Mouse (Mus musculus): ENCODE measurements around the gene Mgat3. TPM values are rescaled to one million over a fixed set of nuclear protein-coding genes. Genes with fewer than 3 reads are reported as not detected.

The Mgat3 gene
- total and polyA plus RNA-seq, 2 experiments: 0.09 to 0.16 TPM

- no peaks in the 10 kb centered on the region for H3K27me3 ChIP-seq (ENCODE audit: control insufficient read depth, insufficient read depth, low read length)
- peak overlapping the region; percentile 96 for H3K27ac ChIP-seq (replicated peaks; ENCODE audit: insufficient read depth, low read depth, low read length)
- DNase-seq (ENCODE audit: extremely low read depth, low read depth, low spot score): no peak
- H3K9ac ChIP-seq (ENCODE audit: low read depth, low read length): peak overlapping the region; percentile 98
- TF ChIP-seq POLR2A (IDR thresholded peaks at IDR 0.05; ENCODE audit: extremely low read depth, insufficient read depth, low read length): no peak
- no peak for TF ChIP-seq CTCF (IDR thresholded peaks at IDR 0.05; ENCODE audit: low read depth, low read length)
- H3K79me2 ChIP-seq (ENCODE audit: control insufficient read depth, insufficient read depth, low read length): peaks cover 12% of the 10 kb centered on the region; the same call in 1 of the 2 replicates
- peaks cover 19% of the 10 kb centered on the region for H3K36me3 ChIP-seq (ENCODE audit: control insufficient read depth, insufficient read depth, low read length)
- peak overlapping the region; percentile 85 for H3K4me3 ChIP-seq (ENCODE audit: insufficient read depth, low read depth, low read length)
- WGBS: under 1% methylated on average over 16 of the region's 16 CpGs
- H3K4me1 ChIP-seq (ENCODE audit: control insufficient read depth, insufficient read depth, low read length): peaks cover 17% of the 10 kb centered on the region
These were observed 82.7 kb downstream of the Mgat3 start for GRCm38 (mm10) chr15:80256242-80256641.

- 25% methylated on average over 12 of the region's 12 CpGs for WGBS
- TF ChIP-seq POLR2A (IDR thresholded peaks at IDR 0.05; ENCODE audit: extremely low read depth, insufficient read depth, low read length) (no peak), CTCF (IDR thresholded peaks at IDR 0.05; ENCODE audit: low read depth, low read length) (no peak)
- Histone ChIP-seq H3K27me3 (ENCODE audit: control insufficient read depth, insufficient read depth, low read length) (no peaks in the 10 kb centered on the region), H3K36me3 (ENCODE audit: control insufficient read depth, insufficient read depth, low read length) (peaks cover 18% of the 10 kb centered on the region), H3K79me2 (ENCODE audit: control insufficient read depth, insufficient read depth, low read length) (peaks cover 12% of the 10 kb centered on the region; the same call in 1 of the 2 replicates), H3K4me3 (ENCODE audit: insufficient read depth, low read depth, low read length) (peak overlapping the region; percentile 85), H3K9ac (ENCODE audit: low read depth, low read length) (peak overlapping the region; percentile 98), H3K27ac (replicated peaks; ENCODE audit: insufficient read depth, low read depth, low read length) (peak overlapping the region; percentile 96), H3K4me1 (ENCODE audit: control insufficient read depth, insufficient read depth, low read length) (peaks cover 15% of the 10 kb centered on the region)
- DNase-seq (ENCODE audit: extremely low read depth, low read depth, low spot score): no peak
These were observed 83.4 kb downstream of the Mgat3 start for GRCm38 (mm10) chr15:80256656-80257601.

GRCm38 (mm10) chr15:80257602-80258239 lies 84.2 kb downstream of the Mgat3 start:
- peak overlapping the region; percentile 31 for H3K27ac ChIP-seq (replicated peaks; ENCODE audit: insufficient read depth, low read depth, low read length)
- H3K36me3 ChIP-seq (ENCODE audit: control insufficient read depth, insufficient read depth, low read length): peaks cover 18% of the 10 kb centered on the region
- peaks cover 15% of the 10 kb centered on the region for H3K4me1 ChIP-seq (ENCODE audit: control insufficient read depth, insufficient read depth, low read length)
- WGBS: 11% methylated on average over 4 of the region's 4 CpGs
- no peaks in the 10 kb centered on the region for H3K27me3 ChIP-seq (ENCODE audit: control insufficient read depth, insufficient read depth, low read length)
- H3K79me2 ChIP-seq (ENCODE audit: control insufficient read depth, insufficient read depth, low read length): peaks cover 15% of the 10 kb centered on the region; the same call in 1 of the 2 replicates
- H3K4me3 ChIP-seq (ENCODE audit: insufficient read depth, low read depth, low read length): peak overlapping the region; percentile 5; the same call in 1 of the 2 replicates
- TF ChIP-seq CTCF (IDR thresholded peaks at IDR 0.05; ENCODE audit: low read depth, low read length) (no peak), POLR2A (IDR thresholded peaks at IDR 0.05; ENCODE audit: extremely low read depth, insufficient read depth, low read length) (no peak)
- peak overlapping the region; percentile 42 for H3K9ac ChIP-seq (ENCODE audit: low read depth, low read length)
- peak; percentile 43 for DNase-seq (ENCODE audit: extremely low read depth, low read depth, low spot score)

- 27% methylated on average over 11 of the region's 11 CpGs for WGBS
- TF ChIP-seq POLR2A (IDR thresholded peaks at IDR 0.05; ENCODE audit: extremely low read depth, insufficient read depth, low read length) (0 out of 2 replicates have a peak, but pooled peaks have one; percentile 31), CTCF (IDR thresholded peaks at IDR 0.05; ENCODE audit: low read depth, low read length) (no peak)
- Histone ChIP-seq H3K79me2 (ENCODE audit: control insufficient read depth, insufficient read depth, low read length) (peaks cover 22% of the 10 kb centered on the region; the same call in 1 of the 2 replicates), H3K4me3 (ENCODE audit: insufficient read depth, low read depth, low read length) (no peak overlapping the region), H3K27ac (replicated peaks; ENCODE audit: insufficient read depth, low read depth, low read length) (peak overlapping the region; percentile 31), H3K9ac (ENCODE audit: low read depth, low read length) (peak overlapping the region; percentile 15; the same call in 1 of the 2 replicates), H3K36me3 (ENCODE audit: control insufficient read depth, insufficient read depth, low read length) (peaks cover 18% of the 10 kb centered on the region), H3K4me1 (ENCODE audit: control insufficient read depth, insufficient read depth, low read length) (peaks cover 20% of the 10 kb centered on the region), H3K27me3 (ENCODE audit: control insufficient read depth, insufficient read depth, low read length) (no peaks in the 10 kb centered on the region)
- DNase-seq (ENCODE audit: extremely low read depth, low read depth, low spot score): peak; percentile 60
These were observed 85.0 kb downstream of the Mgat3 start for GRCm38 (mm10) chr15:80258240-80259170.

- TF ChIP-seq POLR2A (IDR thresholded peaks at IDR 0.05; ENCODE audit: extremely low read depth, insufficient read depth, low read length) (no peak), CTCF (IDR thresholded peaks at IDR 0.05; ENCODE audit: low read depth, low read length) (no peak)
- Histone ChIP-seq H3K9ac (ENCODE audit: low read depth, low read length) (no peak overlapping the region), H3K79me2 (ENCODE audit: control insufficient read depth, insufficient read depth, low read length) (peaks cover 24% of the 10 kb centered on the region; the same call in 1 of the 2 replicates), H3K4me3 (ENCODE audit: insufficient read depth, low read depth, low read length) (no peak overlapping the region), H3K27me3 (ENCODE audit: control insufficient read depth, insufficient read depth, low read length) (no peaks in the 10 kb centered on the region), H3K27ac (replicated peaks; ENCODE audit: insufficient read depth, low read depth, low read length) (peak overlapping the region; percentile 0), H3K4me1 (ENCODE audit: control insufficient read depth, insufficient read depth, low read length) (peaks cover 16% of the 10 kb centered on the region), H3K36me3 (ENCODE audit: control insufficient read depth, insufficient read depth, low read length) (peaks cover 18% of the 10 kb centered on the region)
- DNase-seq (ENCODE audit: extremely low read depth, low read depth, low spot score): peak; percentile 71
- WGBS: 48% methylated on average over 8 of the region's 8 CpGs
These were observed 86.0 kb downstream of the Mgat3 start for GRCm38 (mm10) chr15:80259406-80260045.
